Mouse (Mus musculus) adipose tissue, adult 10 weeks (tissue): ENCODE results near the gene Marf1. TPM values are rescaled to one million over a fixed set of nuclear protein-coding genes. Genes with fewer than 3 reads are reported as not detected.

Source experiments
- polyA plus RNA-seq: library from polyadenylated mRNA; stranded (reverse); fragments of 350-450 nt; fragmentation: Illumina TruSeq; extraction: RNeasy Lipid Tissue Mini Kit (QIAGEN cat#74804); gene quantifications from one replicate; pipeline ENCODE4 v1.2.3, GENCODE M21; 2014; ENCODE audit warnings: low read depth, low replicate concordance

The Marf1 gene
- polyA plus RNA-seq, result 20.1 TPM

DNA sequence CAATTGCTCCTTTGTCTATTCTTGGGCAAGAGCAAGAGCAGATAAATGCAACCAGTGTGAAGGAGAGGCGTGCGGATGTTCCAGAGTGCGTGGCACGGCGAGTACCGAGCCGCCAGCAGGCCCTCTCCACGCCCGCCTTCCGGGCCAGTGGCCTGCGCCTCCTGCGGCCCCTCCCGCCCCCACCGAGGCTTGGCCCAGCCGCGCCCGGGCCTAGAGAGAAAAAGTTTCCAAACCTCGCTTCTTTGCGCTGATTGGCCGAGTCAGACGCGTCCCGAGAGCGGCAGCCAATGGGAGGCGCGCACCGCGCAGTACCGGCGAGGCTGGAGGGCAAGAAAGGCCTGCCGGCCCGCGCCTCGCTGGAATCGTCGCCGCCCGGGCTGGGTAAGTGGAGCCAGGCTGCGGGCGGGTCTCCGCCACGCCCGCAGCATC is at the start of gene Marf1, which contains the start of gene Nde1:
TSS of gene Marf1 (minus strand) at position 364 of the 429 bp plus-strand sequence.
TSS of gene Nde1 (plus strand) at position 288 of the 429 bp plus-strand sequence.

Other genes starting within 250 kb of the Marf1 start
- 1.1 TPM for gene 2900011O08Rik, start 176.7 kb downstream of the Marf1 start, polyA plus RNA-seq
- gene Ifitm7, start 176.5 kb downstream of the Marf1 start, polyA plus RNA-seq, result 2.6 TPM
- 37.4 TPM for gene Nde1, start 76 bp downstream of the Marf1 start, polyA plus RNA-seq
- 102 TPM for gene Myh11, start 128.0 kb upstream of the Marf1 start, polyA plus RNA-seq
- gene Fopnl, start 154.1 kb upstream of the Marf1 start, polyA plus RNA-seq, result 52.8 TPM
- 23.0 TPM for gene Abcc1, start 198.2 kb upstream of the Marf1 start, polyA plus RNA-seq